ENCODE assay signal across 8 mouse cellular contexts in genomic region chr17:42658634-42659422, GRCm38 (mm10). TPM values are rescaled to one million over a fixed set of nuclear protein-coding genes. Genes with fewer than 3 reads are reported as not detected.
A peak's percentile ranks its signal among the peaks of the same experiment; 100 is the strongest.
DNase-seq lines count a peak whose midpoint lies in the region; ATAC-seq and TF ChIP-seq lines count a peak whose summit lies in the region.

No protein-coding gene starts in this region.

- H3K4me3 ChIP-seq in embryonic fibroblast, embryonic 13.5 days (ENCODE audit: insufficient read depth, low read length): no peak overlapping the region
- H3K4me3 ChIP-seq in hindbrain, embryonic 14.5 days (replicated peaks; ENCODE audit: low read length): no peak overlapping the region
- no peak overlapping the region for H3K4me3 ChIP-seq in left cerebral cortex, adult 2 months
- no peak overlapping the region for H3K4me3 ChIP-seq in midbrain, embryonic 13.5 days (replicated peaks)

- H3K4me2 ChIP-seq in hindbrain, embryonic 14.5 days (replicated peaks): peak overlapping the region; percentile 38
- peak overlapping the region; percentile 37 for H3K4me2 ChIP-seq in midbrain, embryonic 13.5 days (replicated peaks)

- ATAC-seq in hindbrain, embryonic 14.5 days (ENCODE audit: low FRiP score): peak; percentile 91
- peak; percentile 96 for ATAC-seq in midbrain, embryonic 13.5 days

- H3K4me1 ChIP-seq in embryonic fibroblast, embryonic 13.5 days (ENCODE audit: control insufficient read depth, insufficient read depth, low read length): no peaks in the 10 kb centered on the region
- H3K4me1 ChIP-seq in hindbrain, embryonic 14.5 days (replicated peaks; ENCODE audit: control insufficient read depth, insufficient read depth, low read length): no peaks in the 10 kb centered on the region
- no peaks in the 10 kb centered on the region for H3K4me1 ChIP-seq in midbrain, embryonic 13.5 days (replicated peaks)

- no peaks in the 10 kb centered on the region for H3K9me3 ChIP-seq in hindbrain, embryonic 14.5 days (ENCODE audit: control insufficient read depth, low read length)
- H3K9me3 ChIP-seq in midbrain, embryonic 13.5 days: no peaks in the 10 kb centered on the region

- 23% methylated on average over 14 of the region's 14 CpGs for WGBS in hindbrain, embryonic 14.5 days
- WGBS in midbrain, embryonic 13.5 days: 22% methylated on average over 14 of the region's 14 CpGs

- DNase-seq in heart, adult 18-20 months: peak; percentile 5 to 49
- DNase-seq in heart, postnatal 25 days (ENCODE audit: low spot score): no peak
- DNase-seq in adrenal gland, postnatal 25 days: peak; percentile 35
- DNase-seq in hindbrain, embryonic 14.5 days (ENCODE audit: low spot score): peak; percentile 80
- peak in 1 of 2 experiments; percentile 35 for DNase-seq in left cerebral cortex, adult 2 months (ENCODE audit: extremely low spot score in 1 of 2, low spot score in 2 of 2)
- DNase-seq in telencephalon, adult 2 months (ENCODE audit: low read depth, low spot score): peak; percentile 8

- peak; percentile 97 for TF ChIP-seq CTCF in embryonic fibroblast, embryonic 13.5 days (IDR thresholded peaks at IDR 0.05; ENCODE audit: borderline replicate concordance, insufficient read depth, low read length)
- TF ChIP-seq CTCF in left cerebral cortex, adult 2 months (IDR thresholded peaks at IDR 0.05): peak; percentile 77

- no peaks in the 10 kb centered on the region for H3K36me3 ChIP-seq in hindbrain, embryonic 14.5 days (replicated peaks; ENCODE audit: control insufficient read depth, insufficient read depth)
- no peaks in the 10 kb centered on the region for H3K36me3 ChIP-seq in midbrain, embryonic 13.5 days

- no peaks in the 10 kb centered on the region for H3K27me3 ChIP-seq in hindbrain, embryonic 14.5 days (ENCODE audit: control insufficient read depth, insufficient read depth, low read length)
- no peaks in the 10 kb centered on the region for H3K27me3 ChIP-seq in midbrain, embryonic 13.5 days

- no peak overlapping the region for H3K27ac ChIP-seq in embryonic fibroblast, embryonic 13.5 days (ENCODE audit: insufficient read depth, low read length)
- H3K27ac ChIP-seq in hindbrain, embryonic 14.5 days: no peak overlapping the region
- no peak overlapping the region for H3K27ac ChIP-seq in left cerebral cortex, adult 2 months
- no peak overlapping the region for H3K27ac ChIP-seq in midbrain, embryonic 13.5 days

- TF ChIP-seq POLR2A in embryonic fibroblast, embryonic 13.5 days (IDR thresholded peaks at IDR 0.05; ENCODE audit: low read depth, low read length): no peak

- intact Hi-C loops in heart, postnatal 25 days (cut with DNase I): loop anchor here (10.0 kb wide), 1 partner anchor 286 kb away; no protein-coding TSS in a partner anchor
- intact Hi-C loops in left cerebral cortex, adult 2 months (cut with DNase I): loop anchor here (1.0 kb wide), 1 partner anchor 121 kb away; no protein-coding TSS in a partner anchor

- H3K9ac ChIP-seq in hindbrain, embryonic 14.5 days: no peak overlapping the region
- H3K9ac ChIP-seq in midbrain, embryonic 13.5 days (replicated peaks): 0 out of 2 replicates have a peak overlapping the region, but pooled peaks have one; percentile 21

RNA-seq across cellular contexts. Expression of gene Adgrf4, which starts 33.3 kb away (rescaled TPM):
- under 1 TPM; 0.15 to 0.23 TPM for total RNA-seq in heart, adult 18-20 months (2021)
- under 1 TPM; 0.25 to 0.60 TPM for total RNA-seq in heart, postnatal 25 days (2021)
- 0.27 TPM in 1 of 2 replicates, not detected in the other for total RNA-seq in adrenal gland, postnatal 25 days (2021)
- polyA plus RNA-seq in embryonic fibroblast, embryonic 13.5 days (2011; ENCODE audit: insufficient read length, low read depth, missing spikeins): not detected in 2 replicates
- 0.22 and 0.41 TPM in 2 replicates for polyA plus RNA-seq in hindbrain, embryonic 14.5 days (2014; fragmentation: Nextera tagmentation; extraction: Ambion mirVana)
- 1 to 10 TPM; 1.7 to 2.1 TPM for total RNA-seq in left cerebral cortex, adult 2 months (2021)
- 0.16 TPM in 1 of 2 replicates, not detected in the other for polyA plus RNA-seq in midbrain, embryonic 13.5 days (2015; fragmentation: Nextera tagmentation; extraction: Ambion mirVana)

RNA-seq across cellular contexts. Expression of gene Opn5, which starts 47.6 kb away (rescaled TPM):
- not detected for total RNA-seq in heart, adult 18-20 months (2021)
- total RNA-seq in heart, postnatal 25 days (2021): not detected
- not detected in 2 replicates for total RNA-seq in adrenal gland, postnatal 25 days (2021)
- not detected in 2 replicates for polyA plus RNA-seq in embryonic fibroblast, embryonic 13.5 days (2011; ENCODE audit: insufficient read length, low read depth, missing spikeins)
- polyA plus RNA-seq in hindbrain, embryonic 14.5 days (2014; fragmentation: Nextera tagmentation; extraction: Ambion mirVana): not detected in 2 replicates
- not detected for total RNA-seq in left cerebral cortex, adult 2 months (2021)
- 0.13 TPM in 2 replicates for polyA plus RNA-seq in midbrain, embryonic 13.5 days (2015; fragmentation: Nextera tagmentation; extraction: Ambion mirVana)
